Mouse (Mus musculus): ENCODE data around the gene Szrd1. TPM values are rescaled to one million over a fixed set of nuclear protein-coding genes. Genes with fewer than 3 reads are reported as not detected.

Szrd1 gene
- polyA plus RNA-seq, 1 experiment from 2014 or later: 28.6 TPM

- H3K9ac ChIP-seq (ENCODE audit: low read length): no peak overlapping the region
- H3K36me3 ChIP-seq (ENCODE audit: control insufficient read depth, insufficient read depth, low read length): peaks cover 49% of the 10 kb centered on the region
- H3K27me3 ChIP-seq (ENCODE audit: control insufficient read depth, insufficient read depth, low read length): no peaks in the 10 kb centered on the region
- WGBS: 67% methylated on average over 9 of the region's 9 CpGs
- no peak overlapping the region for H3K27ac ChIP-seq (replicated peaks)
- ATAC-seq (ENCODE audit: low FRiP score, low TSS enrichment): no peak
- H3K4me1 ChIP-seq (replicated peaks; ENCODE audit: control insufficient read depth, insufficient read depth): no peaks in the 10 kb centered on the region
- no peak overlapping the region for H3K4me3 ChIP-seq (ENCODE audit: low read depth, low read length)
- no peak overlapping the region for H3K4me2 ChIP-seq (replicated peaks; ENCODE audit: low read depth)
- no peaks in the 10 kb centered on the region for H3K9me3 ChIP-seq (ENCODE audit: control insufficient read depth, low read length)
- TF ChIP-seq EP300 (optimal IDR thresholded peaks at IDR 0.05): no peak
- TF ChIP-seq CTCF (IDR thresholded peaks at IDR 0.05; ENCODE audit: low read depth): no peak
- DNase-seq (ENCODE audit: low spot score): no peak
These were observed 72.0 kb downstream of the Szrd1 start for GRCm38 (mm10) chr4:141067516-141068046.

GRCm38 (mm10) chr4:141066709-141067515, 72.7 kb downstream of the Szrd1 start:
- no peak overlapping the region for H3K9ac ChIP-seq (ENCODE audit: low read length)
- H3K4me1 ChIP-seq (replicated peaks; ENCODE audit: control insufficient read depth, insufficient read depth): no peaks in the 10 kb centered on the region
- ATAC-seq (ENCODE audit: low FRiP score, low TSS enrichment) (no peak), DNase-seq (ENCODE audit: low spot score) (peak; percentile 31)
- WGBS: 67% methylated on average over 12 of the region's 12 CpGs
- TF ChIP-seq EP300 (optimal IDR thresholded peaks at IDR 0.05) (no peak), CTCF (IDR thresholded peaks at IDR 0.05; ENCODE audit: low read depth) (no peak)
- no peaks in the 10 kb centered on the region for H3K27me3 ChIP-seq (ENCODE audit: control insufficient read depth, insufficient read depth, low read length)
- H3K36me3 ChIP-seq (ENCODE audit: control insufficient read depth, insufficient read depth, low read length): peaks cover 43% of the 10 kb centered on the region
- no peak overlapping the region for H3K4me2 ChIP-seq (replicated peaks; ENCODE audit: low read depth)
- H3K27ac ChIP-seq (replicated peaks): no peak overlapping the region
- no peaks in the 10 kb centered on the region for H3K9me3 ChIP-seq (ENCODE audit: control insufficient read depth, low read length)
- H3K4me3 ChIP-seq (ENCODE audit: low read depth, low read length): no peak overlapping the region

- H3K4me2 ChIP-seq (replicated peaks; ENCODE audit: low read depth): no peak overlapping the region
- H3K9me3 ChIP-seq (ENCODE audit: control insufficient read depth, low read length): no peaks in the 10 kb centered on the region
- H3K4me3 ChIP-seq (ENCODE audit: low read depth, low read length): no peak overlapping the region
- H3K4me1 ChIP-seq (replicated peaks; ENCODE audit: control insufficient read depth, insufficient read depth): no peaks in the 10 kb centered on the region
- ATAC-seq (ENCODE audit: low FRiP score, low TSS enrichment) (peak; percentile 47), DNase-seq (ENCODE audit: low spot score) (peak; percentile 89)
- TF ChIP-seq EP300 (optimal IDR thresholded peaks at IDR 0.05): no peak
- TF ChIP-seq CTCF (IDR thresholded peaks at IDR 0.05; ENCODE audit: low read depth): peak; percentile 100
- H3K27ac ChIP-seq (replicated peaks): no peak overlapping the region
- H3K36me3 ChIP-seq (ENCODE audit: control insufficient read depth, insufficient read depth, low read length): peaks cover 34% of the 10 kb centered on the region
- no peaks in the 10 kb centered on the region for H3K27me3 ChIP-seq (ENCODE audit: control insufficient read depth, insufficient read depth, low read length)
- H3K9ac ChIP-seq (ENCODE audit: low read length): no peak overlapping the region
- whole genome bisulfite sequencing: 4% methylated on average over 8 of the region's 8 CpGs
These were observed 74.5 kb downstream of the Szrd1 start for GRCm38 (mm10) chr4:141065123-141065522.

GRCm38 (mm10) chr4:141064104-141064659, 75.4 kb downstream of the Szrd1 start:
- Histone ChIP-seq H3K9me3 (ENCODE audit: control insufficient read depth, low read length) (no peaks in the 10 kb centered on the region), H3K9ac (ENCODE audit: low read length) (no peak overlapping the region), H3K27ac (replicated peaks) (no peak overlapping the region), H3K4me1 (replicated peaks; ENCODE audit: control insufficient read depth, insufficient read depth) (no peaks in the 10 kb centered on the region; the same call in 1 of the 2 replicates), H3K36me3 (ENCODE audit: control insufficient read depth, insufficient read depth, low read length) (peaks cover 30% of the 10 kb centered on the region), H3K27me3 (ENCODE audit: control insufficient read depth, insufficient read depth, low read length) (no peaks in the 10 kb centered on the region), H3K4me2 (replicated peaks; ENCODE audit: low read depth) (no peak overlapping the region), H3K4me3 (ENCODE audit: low read depth, low read length) (no peak overlapping the region)
- TF ChIP-seq CTCF (IDR thresholded peaks at IDR 0.05; ENCODE audit: low read depth) (no peak), EP300 (optimal IDR thresholded peaks at IDR 0.05) (no peak)
- ATAC-seq (ENCODE audit: low FRiP score, low TSS enrichment) (no peak), DNase-seq (ENCODE audit: low spot score) (no peak)
- WGBS: 84% methylated on average over 4 of the region's 4 CpGs

Other genes with a start within 250 kb of the Szrd1 start
- 0.64 and 0.69 TPM in 2 replicates for gene Padi2, start 233.4 kb downstream of the Szrd1 start, polyA plus RNA-seq (2015; fragmentation: Nextera tagmentation; extraction: Ambion mirVana)
- gene Sdhb, start 178.6 kb downstream of the Szrd1 start, polyA plus RNA-seq (2015; fragmentation: Nextera tagmentation; extraction: Ambion mirVana): 374 and 382 TPM in 2 replicates
- 14.4 and 15.9 TPM in 2 replicates for gene Atp13a2, start 152.9 kb downstream of the Szrd1 start, polyA plus RNA-seq (2015; fragmentation: Nextera tagmentation; extraction: Ambion mirVana)
- 244 and 247 TPM in 2 replicates for gene Mfap2, start 129.4 kb downstream of the Szrd1 start, polyA plus RNA-seq (2015; fragmentation: Nextera tagmentation; extraction: Ambion mirVana)
- gene Crocc, start 79.2 kb downstream of the Szrd1 start, polyA plus RNA-seq (2015; fragmentation: Nextera tagmentation; extraction: Ambion mirVana): 1.4 and 1.6 TPM in 2 replicates
- gene Necap2, start 61.4 kb downstream of the Szrd1 start, polyA plus RNA-seq (2015; fragmentation: Nextera tagmentation; extraction: Ambion mirVana): 77.7 and 81.1 TPM in 2 replicates
- 0.05 and 0.11 TPM in 2 replicates for gene Spata21, start 51.4 kb downstream of the Szrd1 start, polyA plus RNA-seq (2015; fragmentation: Nextera tagmentation; extraction: Ambion mirVana)
- gene Fbxo42, start 8.1 kb upstream of the Szrd1 start, polyA plus RNA-seq (2015; fragmentation: Nextera tagmentation; extraction: Ambion mirVana): 9.8 and 11.5 TPM in 2 replicates
- 1.8 and 2.3 TPM in 2 replicates for gene Rsg1, start 74.2 kb upstream of the Szrd1 start, polyA plus RNA-seq (2015; fragmentation: Nextera tagmentation; extraction: Ambion mirVana)
- 6.6 and 9.2 TPM in 2 replicates for gene Arhgef19, start 99.7 kb upstream of the Szrd1 start, polyA plus RNA-seq (2015; fragmentation: Nextera tagmentation; extraction: Ambion mirVana)
- 3.9 and 4.9 TPM in 2 replicates for gene Epha2, start 161.5 kb upstream of the Szrd1 start, polyA plus RNA-seq (2015; fragmentation: Nextera tagmentation; extraction: Ambion mirVana)
- gene Fam131c, start 228.4 kb upstream of the Szrd1 start, polyA plus RNA-seq (2015; fragmentation: Nextera tagmentation; extraction: Ambion mirVana): 3.4 and 3.6 TPM in 2 replicates